Mouse (Mus musculus) forebrain, embryonic 14.5 days (tissue): ENCODE results near the gene Borcs5. TPM values are rescaled to one million over a fixed set of nuclear protein-coding genes. Genes with fewer than 3 reads are reported as not detected.

Experiments
- ATAC-seq: fragments of 200-750 bp; cut with Nextera tagmentation; 2 replicates; pipeline ENCODE4 v1.8.0; 2017; ENCODE audit warnings: mild to moderate bottlenecking, moderate library complexity
- DNase-seq: peaks from one replicate; pipeline ENCODE4 v3.0.0-alpha.2; 2015; ENCODE audit warnings: low spot score
- H3K27ac ChIP-seq: fragments of 300-500 bp; sonication (generic); 2 replicates; pipeline ENCODE4 v1.5.1; 2014; ENCODE audit warnings: low read depth, mild to moderate bottlenecking, control low read depth, low read length, moderate library complexity
- H3K27me3 ChIP-seq: fragments of 300-500 bp; sonication (generic); replicated peaks from 2 replicates; pipeline ENCODE4 v1.6.1; 2014; ENCODE audit warnings: low read length, control low read depth, mixed read lengths; ENCODE audit not compliant: control insufficient read depth, insufficient read depth
- H3K36me3 ChIP-seq: fragments of 300-500 bp; sonication (generic); 2 replicates; pipeline ENCODE4 v1.6.1; 2014; ENCODE audit warnings: low read length, control low read depth; ENCODE audit not compliant: control insufficient read depth, insufficient read depth
- H3K4me1 ChIP-seq: fragments of 300-500 bp; sonication (generic); 2 replicates; pipeline ENCODE4 v1.6.1; 2014; ENCODE audit warnings: antibody characterized with exemption, low read length, control low read depth; ENCODE audit not compliant: control insufficient read depth, insufficient read depth
- H3K4me2 ChIP-seq: fragments of 300-500 bp; sonication (generic); 2 replicates; pipeline ENCODE4 v1.6.1; 2014; ENCODE audit warnings: mild to moderate bottlenecking, control low read depth, low read length
- H3K4me3 ChIP-seq: fragments of 300-500 bp; sonication (generic); 2 replicates; pipeline ENCODE4 v1.5.1; 2014; ENCODE audit warnings: low read depth, low read length, control low read depth
- H3K9ac ChIP-seq: fragments of 300-500 bp; sonication (generic); 2 replicates; pipeline ENCODE4 v1.6.1; 2014; ENCODE audit warnings: mild to moderate bottlenecking, low read length, control low read depth, moderate library complexity
- H3K9me3 ChIP-seq: fragments of 300-500 bp; sonication (generic); replicated peaks from 2 replicates; pipeline ENCODE4 v1.6.1; 2016; ENCODE audit warnings: low read length, control low read depth, mixed read lengths; ENCODE audit not compliant: control insufficient read depth
- WGBS: fragments of 180-500 bp; shearing (Covaris S2); extraction: QIAGEN DNeasy Blood & Tissue Kit; methylation state at CpG from one replicate; pipeline ENCODE4 v1.1.7; 2014; 5-methylcytosine and 5-hydroxymethylcytosine counted together
- polyA plus RNA-seq: library from polyadenylated mRNA; unstranded; fragments of >200 nt; fragmentation: Nextera tagmentation; extraction: Ambion mirVana; gene quantifications from 2 replicates; pipeline ENCODE4 v1.2.1, GENCODE M21; 2014

Borcs5 gene
- polyA plus RNA-seq, 1 experiment from 2014 or later = 45.8 TPM

DNA sequence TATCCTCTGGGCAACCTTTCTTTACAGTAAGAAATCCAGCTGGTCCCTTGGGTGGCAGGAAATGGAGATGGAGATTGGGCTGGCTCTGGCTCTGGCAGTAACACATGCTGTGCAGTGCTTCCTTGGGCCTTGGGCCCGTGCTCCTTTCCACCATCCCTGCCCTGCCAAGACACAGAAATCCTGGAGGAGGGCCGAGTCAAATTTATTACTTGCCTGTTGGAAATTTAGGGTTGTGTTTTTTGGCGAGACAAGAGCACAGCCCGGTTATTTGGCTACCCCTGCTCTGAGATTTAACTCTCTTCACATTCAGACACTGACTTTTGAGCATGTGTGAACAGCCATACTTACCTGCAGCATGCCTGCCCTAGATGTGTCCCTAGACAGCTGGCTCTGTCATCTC lies 56.8 kb downstream of the Borcs5 start:
- ATAC-seq (no peak), DNase-seq (no peak)
- Histone ChIP-seq H3K4me3 (no peak overlapping the region), H3K27ac (no peak overlapping the region), H3K9me3 (no peaks in the 10 kb centered on the region), H3K36me3 (no peaks in the 10 kb centered on the region), H3K4me1 (peaks cover 3% of the 10 kb centered on the region; the same call in 1 of the 2 replicates), H3K4me2 (no peak overlapping the region), H3K27me3 (no peaks in the 10 kb centered on the region), H3K9ac (no peak overlapping the region)
- WGBS = 78% methylated on average over 4 of the region's 4 CpGs

DNA sequence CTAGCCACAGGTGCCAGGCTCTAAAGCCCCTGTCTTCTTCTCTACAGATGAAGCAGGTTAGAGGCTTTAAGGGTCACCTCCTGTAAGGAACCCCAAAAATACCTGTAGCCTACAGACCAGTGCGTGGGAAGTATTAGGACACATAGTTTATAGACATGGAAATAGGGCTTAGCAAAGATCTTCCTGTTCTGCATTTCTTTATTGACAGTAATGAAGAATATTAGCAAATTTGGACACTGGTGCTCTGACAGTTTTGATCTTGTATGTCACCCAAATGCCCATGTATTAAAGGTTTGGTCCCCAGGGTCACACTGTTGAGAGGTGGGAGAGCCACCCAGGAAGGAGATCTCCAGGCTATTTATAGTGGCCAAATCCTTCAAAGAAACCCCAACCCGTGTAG lies 57.2 kb downstream of the Borcs5 start:
- Histone ChIP-seq H3K27ac (no peak overlapping the region), H3K4me3 (no peak overlapping the region), H3K4me2 (no peak overlapping the region), H3K9me3 (no peaks in the 10 kb centered on the region), H3K9ac (no peak overlapping the region), H3K4me1 (peaks cover 3% of the 10 kb centered on the region; the same call in 1 of the 2 replicates), H3K27me3 (no peaks in the 10 kb centered on the region), H3K36me3 (no peaks in the 10 kb centered on the region)
- no peak for ATAC-seq
- 90% methylated on average over 2 of the region's 2 CpGs for WGBS
- no peak for DNase-seq

- no peak for ATAC-seq
- DNase-seq = no peak
- peaks cover 3% of the 10 kb centered on the region; the same call in 1 of the 2 replicates for H3K4me1 ChIP-seq
- no peak overlapping the region for H3K9ac ChIP-seq
- no peak overlapping the region for H3K27ac ChIP-seq
- no peaks in the 10 kb centered on the region for H3K36me3 ChIP-seq
- 87% methylated on average over 5 of the region's 5 CpGs for WGBS
- no peak overlapping the region for H3K4me2 ChIP-seq
- H3K9me3 ChIP-seq = no peaks in the 10 kb centered on the region
- no peak overlapping the region for H3K4me3 ChIP-seq
- H3K27me3 ChIP-seq = no peaks in the 10 kb centered on the region
Measured at GRCm38 (mm10) chr6:134698243-134698642, 58.9 kb downstream of the Borcs5 start.

GRCm38 (mm10) chr6:134700451-134701210 lies 61.3 kb downstream of the Borcs5 start:
- no peaks in the 10 kb centered on the region for H3K36me3 ChIP-seq
- H3K4me1 ChIP-seq = peaks cover 3% of the 10 kb centered on the region; the same call in 1 of the 2 replicates
- H3K9me3 ChIP-seq = no peaks in the 10 kb centered on the region
- H3K27me3 ChIP-seq = no peaks in the 10 kb centered on the region
- DNase-seq (peak; percentile 39), ATAC-seq (peak; percentile 34; the same call in 1 of the 2 replicates)
- no peak overlapping the region for H3K4me2 ChIP-seq
- no peak overlapping the region for H3K27ac ChIP-seq
- H3K9ac ChIP-seq = no peak overlapping the region
- no peak overlapping the region for H3K4me3 ChIP-seq
- WGBS = 45% methylated on average over 8 of the region's 8 CpGs

GRCm38 (mm10) chr6:134701211-134701602 lies 61.9 kb downstream of the Borcs5 start:
- Histone ChIP-seq H3K4me3 (no peak overlapping the region), H3K9me3 (no peaks in the 10 kb centered on the region), H3K36me3 (no peaks in the 10 kb centered on the region), H3K4me2 (no peak overlapping the region), H3K27me3 (no peaks in the 10 kb centered on the region), H3K4me1 (peaks cover 3% of the 10 kb centered on the region; the same call in 1 of the 2 replicates), H3K9ac (no peak overlapping the region), H3K27ac (no peak overlapping the region)
- no peak for DNase-seq
- no peak for ATAC-seq
- WGBS = 91% methylated on average over 6 of the region's 6 CpGs

DNA sequence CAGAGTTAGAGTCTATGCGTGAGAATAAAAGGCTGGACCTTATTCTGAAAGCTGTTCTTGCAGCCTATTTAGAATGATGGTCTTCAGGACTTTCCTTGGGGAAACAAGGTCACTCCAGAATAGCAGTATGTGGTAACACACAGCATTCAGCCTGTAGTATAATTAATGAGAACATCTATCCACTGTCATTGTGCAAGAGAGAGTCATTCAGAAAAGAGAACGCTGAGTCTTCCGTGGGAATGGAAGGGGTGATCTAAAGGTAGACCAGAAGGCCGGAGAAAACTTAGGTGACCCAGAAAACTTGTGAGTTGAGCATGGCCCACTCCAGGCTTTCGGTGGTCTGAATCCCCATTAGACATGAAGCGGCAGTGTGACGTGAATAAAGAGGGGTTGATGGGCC lies 62.9 kb downstream of the Borcs5 start:
- Histone ChIP-seq H3K9ac (no peak overlapping the region), H3K4me1 (peaks cover 3% of the 10 kb centered on the region; the same call in 1 of the 2 replicates), H3K4me3 (no peak overlapping the region), H3K36me3 (no peaks in the 10 kb centered on the region), H3K9me3 (no peaks in the 10 kb centered on the region), H3K27me3 (no peaks in the 10 kb centered on the region), H3K27ac (no peak overlapping the region), H3K4me2 (no peak overlapping the region)
- no peak for DNase-seq
- ATAC-seq = no peak
- 94% methylated on average over 7 of the region's 7 CpGs for WGBS

- Histone ChIP-seq H3K4me2 (no peak overlapping the region), H3K9ac (no peak overlapping the region), H3K27ac (no peak overlapping the region), H3K4me1 (peaks cover 3% of the 10 kb centered on the region; the same call in 1 of the 2 replicates), H3K36me3 (no peaks in the 10 kb centered on the region), H3K4me3 (no peak overlapping the region), H3K9me3 (no peaks in the 10 kb centered on the region), H3K27me3 (no peaks in the 10 kb centered on the region)
- DNase-seq = no peak
- WGBS = 88% methylated on average over 4 of the region's 4 CpGs
- ATAC-seq = no peak
Measured at GRCm38 (mm10) chr6:134703053-134703690, 63.9 kb downstream of the Borcs5 start.

DNA sequence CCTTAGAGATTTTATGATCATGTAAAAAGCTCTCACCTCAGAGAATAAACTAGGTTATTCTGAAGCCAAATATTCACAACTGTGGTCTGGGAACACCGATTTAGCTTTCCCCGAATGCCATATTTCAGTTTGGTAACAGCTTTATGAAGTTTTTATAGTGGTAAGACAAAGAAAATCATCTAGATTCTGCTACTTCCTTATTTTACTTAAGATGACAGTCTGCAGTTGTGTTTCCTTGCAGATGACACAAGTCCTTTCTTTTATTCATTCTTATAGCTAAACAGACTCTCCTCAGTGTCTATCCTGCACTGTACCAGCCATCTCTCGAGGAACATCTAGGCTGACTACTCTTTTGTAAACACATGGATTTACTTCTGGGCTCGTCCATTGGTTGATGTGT lies 67.2 kb downstream of the Borcs5 start:
- H3K9ac ChIP-seq = no peak overlapping the region
- H3K36me3 ChIP-seq = peaks cover 4% of the 10 kb centered on the region; the same call in 1 of the 2 replicates
- H3K4me1 ChIP-seq = no peaks in the 10 kb centered on the region
- no peaks in the 10 kb centered on the region for H3K27me3 ChIP-seq
- no peak for DNase-seq
- no peak overlapping the region for H3K27ac ChIP-seq
- no peak overlapping the region for H3K4me3 ChIP-seq
- 92% methylated on average over 4 of the region's 4 CpGs for WGBS
- no peak overlapping the region for H3K4me2 ChIP-seq
- ATAC-seq = no peak
- no peaks in the 10 kb centered on the region for H3K9me3 ChIP-seq

GRCm38 (mm10) chr6:134710020-134710419 lies 70.7 kb downstream of the Borcs5 start:
- Histone ChIP-seq H3K9me3 (no peaks in the 10 kb centered on the region), H3K27ac (no peak overlapping the region), H3K4me3 (no peak overlapping the region), H3K9ac (no peak overlapping the region), H3K27me3 (no peaks in the 10 kb centered on the region), H3K4me2 (no peak overlapping the region), H3K36me3 (peaks cover 11% of the 10 kb centered on the region; the same call in 1 of the 2 replicates), H3K4me1 (no peaks in the 10 kb centered on the region)
- peak; percentile 48; the same call in 1 of the 2 replicates for ATAC-seq
- 84% methylated on average over 15 of the region's 15 CpGs for WGBS
- no peak for DNase-seq
